Mouse (Mus musculus): ENCODE measurements around the gene Gpatch8. TPM values are rescaled to one million over a fixed set of nuclear protein-coding genes. Genes with fewer than 3 reads are reported as not detected.

The Gpatch8 gene
- polyA plus RNA-seq, 1 experiment = 62.3 TPM

DNA sequence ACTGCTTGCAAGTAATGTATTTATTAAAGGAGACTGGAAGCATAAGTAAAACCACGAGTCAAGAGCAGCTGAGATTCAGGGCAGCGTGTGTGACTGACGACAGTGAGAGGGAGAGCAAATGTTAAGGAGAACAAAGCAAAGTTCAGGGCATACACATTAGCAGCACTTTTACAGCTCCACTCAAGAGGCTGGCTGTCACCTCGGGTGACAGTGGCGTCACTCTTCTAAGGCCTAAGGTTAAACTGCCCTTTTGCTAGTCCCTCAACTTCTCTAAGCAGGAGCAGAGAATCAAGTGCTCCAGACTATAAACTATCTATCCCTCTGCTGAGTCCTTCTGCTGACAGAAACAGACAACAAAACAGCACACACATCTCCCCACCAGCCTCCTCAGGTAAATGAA, 24.8 kb downstream of the Gpatch8 start:
- no peak for TF ChIP-seq POLR2A (IDR thresholded peaks at IDR 0.05; ENCODE audit: extremely low read depth, insufficient read depth, low read length)
- Histone ChIP-seq H3K4me3 (ENCODE audit: insufficient read depth, low read length) (no peak overlapping the region), H3K4me1 (ENCODE audit: control insufficient read depth, insufficient read depth, low read length) (peaks cover 4% of the 10 kb centered on the region), H3K27ac (ENCODE audit: insufficient read depth, low read length) (no peak overlapping the region)

DNA sequence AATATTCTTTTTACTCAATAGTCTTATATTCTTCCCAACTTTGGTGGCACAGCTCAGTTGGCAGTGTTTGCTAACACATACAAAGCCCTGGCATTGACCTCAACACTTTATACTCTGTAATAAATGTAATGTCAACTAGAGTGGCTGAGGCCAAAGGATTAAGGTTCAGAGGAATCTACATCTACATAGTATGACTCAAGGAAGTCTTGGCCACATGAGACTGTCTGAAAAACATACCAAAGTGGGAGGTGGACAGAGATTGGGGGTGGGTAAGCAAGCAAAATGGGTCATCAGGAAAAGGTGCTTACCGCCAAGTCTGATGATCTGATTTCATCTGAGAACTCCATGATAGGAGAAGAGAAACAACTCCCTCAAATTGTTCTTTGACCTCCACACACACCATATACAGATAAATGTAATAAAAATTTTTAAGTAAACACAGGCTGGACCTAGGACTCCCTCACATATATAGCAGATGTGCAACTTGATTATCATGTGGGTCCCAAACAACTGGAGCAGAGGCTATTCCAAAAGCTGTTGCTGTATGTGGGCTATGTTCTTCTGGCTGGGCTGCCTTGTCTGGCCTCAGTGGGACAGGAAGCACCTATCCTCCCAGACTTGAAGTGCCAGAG, 41.3 kb downstream of the Gpatch8 start:
- TF ChIP-seq POLR2A (IDR thresholded peaks at IDR 0.05; ENCODE audit: extremely low read depth, insufficient read depth, low read length) (no peak), CTCF (IDR thresholded peaks at IDR 0.05; ENCODE audit: extremely low read depth, insufficient read depth, low read length) (no peak)
- Histone ChIP-seq H3K4me3 (ENCODE audit: insufficient read depth, low read length) (no peak overlapping the region), H3K27ac (ENCODE audit: insufficient read depth, low read length) (no peak overlapping the region), H3K4me1 (ENCODE audit: control insufficient read depth, insufficient read depth, low read length) (no peaks in the 10 kb centered on the region)

DNA sequence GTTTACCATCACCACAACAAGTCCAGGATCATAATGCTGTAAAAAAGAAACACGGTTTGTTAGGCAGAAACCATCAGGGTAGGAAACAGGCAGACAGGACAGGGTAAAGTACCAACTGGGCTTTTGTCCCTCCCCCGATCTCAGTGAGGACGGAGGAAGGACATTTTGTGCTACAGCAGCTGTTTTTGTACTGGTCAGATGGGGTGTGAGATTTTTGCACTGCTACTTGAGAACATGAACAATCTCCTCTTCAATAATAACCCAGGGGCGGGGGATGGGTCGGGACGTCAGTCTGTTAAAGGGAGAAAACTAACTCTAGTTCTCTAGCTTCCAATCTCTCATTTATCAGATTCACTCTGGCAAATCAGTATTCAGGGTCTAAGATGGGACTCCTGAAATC, 46.0 kb downstream of the Gpatch8 start:
- Histone ChIP-seq H3K4me1 (ENCODE audit: control insufficient read depth, insufficient read depth, low read length) (no peaks in the 10 kb centered on the region; the same call in 1 of the 2 replicates), H3K27ac (ENCODE audit: insufficient read depth, low read length) (no peak overlapping the region), H3K4me3 (ENCODE audit: insufficient read depth, low read length) (no peak overlapping the region)
- no peak for TF ChIP-seq CTCF (IDR thresholded peaks at IDR 0.05; ENCODE audit: extremely low read depth, insufficient read depth, low read length)
- no peak for TF ChIP-seq POLR2A (IDR thresholded peaks at IDR 0.05; ENCODE audit: extremely low read depth, insufficient read depth, low read length)

DNA sequence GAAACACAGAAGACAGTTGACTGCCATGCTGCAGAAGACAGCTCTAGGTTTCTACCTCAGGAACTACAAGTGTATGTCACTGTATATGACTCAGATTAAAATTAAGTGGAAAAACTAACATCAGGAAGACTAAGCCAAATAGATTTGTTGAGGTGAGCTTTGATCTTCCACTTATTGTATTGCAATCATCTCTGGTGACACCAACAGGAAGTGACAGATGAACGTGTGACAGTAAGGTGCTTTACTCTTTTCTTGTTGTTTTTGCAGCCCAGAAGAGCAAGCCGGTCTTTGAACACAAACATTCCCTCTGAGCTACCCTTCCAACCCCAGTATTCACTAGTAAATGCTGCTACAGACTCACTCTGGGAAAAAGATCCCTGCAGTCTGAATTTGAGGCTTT, 59.5 kb downstream of the Gpatch8 start:
- no peaks in the 10 kb centered on the region for H3K4me1 ChIP-seq (ENCODE audit: control insufficient read depth, insufficient read depth, low read length)
- no peak for TF ChIP-seq CTCF (IDR thresholded peaks at IDR 0.05; ENCODE audit: extremely low read depth, insufficient read depth, low read length)
- no peak overlapping the region for H3K27ac ChIP-seq (ENCODE audit: insufficient read depth, low read length)
- H3K4me3 ChIP-seq (ENCODE audit: insufficient read depth, low read length) = no peak overlapping the region

DNA sequence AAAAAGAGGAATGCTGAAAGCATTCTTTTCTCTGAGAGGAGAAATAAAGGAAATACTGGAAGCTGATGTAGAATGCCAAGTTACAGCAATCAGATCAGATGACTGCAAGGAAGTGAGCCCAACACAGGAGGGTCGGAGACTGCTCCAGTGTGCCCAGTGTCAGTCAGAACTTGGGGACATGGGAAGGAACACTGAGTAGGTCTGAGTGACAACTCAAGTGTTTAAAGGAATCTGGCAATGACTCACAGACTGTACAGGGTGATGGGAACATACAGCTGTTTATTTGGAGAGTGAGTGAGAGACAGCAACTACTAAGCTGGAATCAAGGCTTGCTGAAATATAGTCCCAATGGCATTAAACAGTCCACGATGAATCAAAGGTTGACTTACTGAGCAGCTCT, 60.0 kb downstream of the Gpatch8 start:
- Histone ChIP-seq H3K4me1 (ENCODE audit: control insufficient read depth, insufficient read depth, low read length) (no peaks in the 10 kb centered on the region), H3K4me3 (ENCODE audit: insufficient read depth, low read length) (no peak overlapping the region), H3K27ac (ENCODE audit: insufficient read depth, low read length) (no peak overlapping the region)
- no peak for TF ChIP-seq CTCF (IDR thresholded peaks at IDR 0.05; ENCODE audit: extremely low read depth, insufficient read depth, low read length)
- TF ChIP-seq POLR2A (IDR thresholded peaks at IDR 0.05; ENCODE audit: extremely low read depth, insufficient read depth, low read length) = no peak

DNA sequence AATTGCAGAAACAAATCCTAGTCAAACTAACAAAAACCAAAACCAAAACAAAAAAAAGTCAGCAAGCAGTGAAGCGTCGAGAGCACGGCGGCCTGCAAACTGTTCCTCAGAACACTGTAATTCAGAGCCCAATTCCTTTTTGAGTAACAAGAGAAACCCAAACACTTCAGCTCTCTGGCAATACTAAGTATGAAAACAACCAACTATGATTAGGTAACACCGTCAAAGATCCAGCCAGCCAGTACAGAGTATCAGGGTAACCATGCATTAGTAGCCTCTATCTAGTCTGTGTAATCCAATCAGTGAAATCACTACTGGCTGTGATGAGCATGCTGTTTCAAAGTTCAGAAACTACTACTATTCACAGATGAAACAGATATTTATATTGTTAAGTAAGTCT, 60.5 kb downstream of the Gpatch8 start:
- H3K27ac ChIP-seq (ENCODE audit: insufficient read depth, low read length) = no peak overlapping the region
- TF ChIP-seq CTCF (IDR thresholded peaks at IDR 0.05; ENCODE audit: extremely low read depth, insufficient read depth, low read length) = no peak
- TF ChIP-seq POLR2A (IDR thresholded peaks at IDR 0.05; ENCODE audit: extremely low read depth, insufficient read depth, low read length) = no peak
- no peaks in the 10 kb centered on the region for H3K4me1 ChIP-seq (ENCODE audit: control insufficient read depth, insufficient read depth, low read length)
- no peak overlapping the region for H3K4me3 ChIP-seq (ENCODE audit: insufficient read depth, low read length)

DNA sequence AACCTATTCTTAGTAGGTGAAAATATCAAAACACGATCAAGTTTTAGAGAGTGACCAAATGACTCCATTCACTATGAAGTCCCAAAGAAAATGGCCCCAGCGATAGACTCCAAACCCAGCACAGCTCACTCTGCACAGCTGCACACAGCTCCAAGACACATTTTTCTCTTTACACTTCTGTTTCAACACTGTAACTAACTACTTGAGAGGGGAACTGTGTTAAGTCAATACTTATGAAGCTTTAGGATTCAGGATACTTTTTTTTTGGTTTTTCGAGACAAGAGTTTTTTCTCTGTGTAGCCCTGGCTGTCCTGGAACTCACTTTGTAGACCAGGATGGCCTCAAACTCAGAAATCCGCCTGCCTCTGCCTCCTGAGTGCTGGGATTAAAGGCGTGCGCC, 61.1 kb downstream of the Gpatch8 start:
- Histone ChIP-seq H3K4me1 (ENCODE audit: control insufficient read depth, insufficient read depth, low read length) (no peaks in the 10 kb centered on the region), H3K27ac (ENCODE audit: insufficient read depth, low read length) (no peak overlapping the region), H3K4me3 (ENCODE audit: insufficient read depth, low read length) (no peak overlapping the region)
- no peak for TF ChIP-seq CTCF (IDR thresholded peaks at IDR 0.05; ENCODE audit: extremely low read depth, insufficient read depth, low read length)
- TF ChIP-seq POLR2A (IDR thresholded peaks at IDR 0.05; ENCODE audit: extremely low read depth, insufficient read depth, low read length) = no peak

DNA sequence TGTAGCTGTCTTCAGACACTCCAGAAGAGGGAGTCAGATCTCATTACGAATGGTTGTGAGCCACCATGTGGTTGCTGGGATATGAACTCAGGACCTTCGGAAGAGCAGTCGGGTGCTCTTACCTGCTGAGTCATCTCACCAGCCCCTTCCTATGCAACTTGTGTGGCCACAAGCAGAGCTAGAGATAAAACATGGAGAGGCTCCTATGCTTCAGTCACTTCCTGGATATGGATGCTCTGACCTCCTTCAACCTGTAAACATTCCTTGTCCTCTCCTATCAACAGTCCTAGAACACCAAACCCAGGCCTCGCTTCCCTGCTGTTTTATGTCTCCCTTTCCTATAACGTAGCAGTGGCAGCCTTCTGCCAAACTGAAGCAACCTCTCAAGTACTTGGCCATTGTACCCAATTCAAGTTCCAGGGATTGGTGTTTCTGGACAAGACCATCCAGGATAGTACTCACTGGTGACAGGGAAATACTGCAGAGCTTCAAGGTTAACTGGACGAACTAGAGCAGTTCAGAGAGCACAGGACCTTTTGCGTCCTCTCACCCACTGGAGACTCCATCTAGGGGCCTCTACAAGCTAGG, 62.0 kb downstream of the Gpatch8 start:
- TF ChIP-seq POLR2A (IDR thresholded peaks at IDR 0.05; ENCODE audit: extremely low read depth, insufficient read depth, low read length) (no peak), CTCF (IDR thresholded peaks at IDR 0.05; ENCODE audit: extremely low read depth, insufficient read depth, low read length) (no peak)
- Histone ChIP-seq H3K27ac (ENCODE audit: insufficient read depth, low read length) (no peak overlapping the region), H3K4me3 (ENCODE audit: insufficient read depth, low read length) (no peak overlapping the region), H3K4me1 (ENCODE audit: control insufficient read depth, insufficient read depth, low read length) (no peaks in the 10 kb centered on the region)

DNA sequence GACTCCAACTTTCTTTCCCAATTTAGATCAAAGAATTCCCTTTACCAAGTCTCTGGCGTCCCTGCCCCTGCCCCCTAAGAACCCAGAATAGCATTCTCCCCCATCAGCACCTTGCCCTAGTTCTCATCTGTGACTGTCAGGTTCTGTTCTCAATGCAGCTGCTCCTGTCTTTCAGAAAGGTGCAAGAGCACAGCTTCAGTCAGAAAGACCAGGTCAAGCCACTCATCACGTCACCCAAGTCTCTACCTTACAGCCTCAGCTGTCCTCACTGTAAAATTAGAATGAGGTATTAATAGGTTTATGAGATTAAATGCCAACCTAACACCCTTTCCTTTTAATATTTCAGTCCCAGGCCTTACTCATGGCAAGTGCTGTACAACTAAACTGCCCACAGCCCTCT, 63.0 kb downstream of the Gpatch8 start:
- Histone ChIP-seq H3K27ac (ENCODE audit: insufficient read depth, low read length) (no peak overlapping the region), H3K4me3 (ENCODE audit: insufficient read depth, low read length) (no peak overlapping the region), H3K4me1 (ENCODE audit: control insufficient read depth, insufficient read depth, low read length) (no peaks in the 10 kb centered on the region)
- no peak for TF ChIP-seq CTCF (IDR thresholded peaks at IDR 0.05; ENCODE audit: extremely low read depth, insufficient read depth, low read length)
- TF ChIP-seq POLR2A (IDR thresholded peaks at IDR 0.05; ENCODE audit: extremely low read depth, insufficient read depth, low read length) = no peak

DNA sequence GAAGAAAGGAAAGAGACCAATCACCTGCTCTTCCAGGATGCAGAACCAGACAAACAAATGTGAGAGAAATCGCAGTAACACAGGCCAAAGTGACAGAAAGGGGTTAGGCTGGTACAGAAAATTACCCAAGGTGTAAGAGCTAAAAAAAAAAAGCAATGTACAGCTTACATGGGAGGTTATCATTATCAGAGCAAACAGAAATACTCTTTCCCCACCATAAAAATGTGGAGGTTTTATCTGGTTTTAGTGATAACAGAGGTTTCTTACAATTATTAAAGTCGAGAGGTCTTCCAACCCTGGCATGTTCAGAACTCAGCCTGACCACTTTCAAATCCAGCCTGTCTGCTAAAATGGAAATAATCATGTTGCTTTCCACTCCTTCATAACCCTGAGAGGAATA, 68.3 kb downstream of the Gpatch8 start:
- Histone ChIP-seq H3K4me3 (ENCODE audit: insufficient read depth, low read length) (no peak overlapping the region), H3K4me1 (ENCODE audit: control insufficient read depth, insufficient read depth, low read length) (no peaks in the 10 kb centered on the region), H3K27ac (ENCODE audit: insufficient read depth, low read length) (no peak overlapping the region)
- TF ChIP-seq CTCF (IDR thresholded peaks at IDR 0.05; ENCODE audit: extremely low read depth, insufficient read depth, low read length) = no peak
- no peak for TF ChIP-seq POLR2A (IDR thresholded peaks at IDR 0.05; ENCODE audit: extremely low read depth, insufficient read depth, low read length)
